Mouse (Mus musculus): ENCODE measurements at regions not wholly inside any gene's neighbourhood (a gene's known extent, or its start where the extent isn't known, plus 50 kb on each side); places are given as distances from the start of the nearest gene placed in this dataset.

DNA sequence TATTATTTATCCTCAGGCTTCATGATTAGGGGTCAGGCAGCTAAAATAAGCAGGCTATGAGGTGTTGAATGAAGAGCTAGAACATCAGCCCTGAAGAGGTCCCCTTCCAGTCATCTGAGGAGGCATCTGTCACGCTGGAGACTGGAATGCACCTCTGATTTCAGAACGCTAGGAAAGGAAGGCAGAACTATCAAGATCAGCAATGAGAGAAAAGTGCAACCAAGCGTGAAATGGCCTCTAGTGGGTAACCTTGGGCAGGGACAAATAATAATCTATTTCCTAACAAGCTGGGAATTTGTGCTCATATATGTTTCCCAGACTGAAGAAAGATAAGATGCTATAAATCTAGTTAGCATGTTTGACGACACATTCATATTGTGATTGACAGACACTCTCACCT lies 1034.0 kb upstream of the Slc10a2 start:
- Histone ChIP-seq H3K27me3 (ENCODE audit: insufficient read depth, low read length) (no peaks in the 10 kb centered on the region), H3K4me3 (replicated peaks; ENCODE audit: low read depth, low read length) (no peak overlapping the region), H3K4me2 (ENCODE audit: low read length) (no peak overlapping the region), H3K9ac (ENCODE audit: low read depth, low read length) (no peak overlapping the region), H3K9me3 (replicated peaks; ENCODE audit: low read length) (no peaks in the 10 kb centered on the region), H3K36me3 (ENCODE audit: insufficient read depth, low read length) (no peaks in the 10 kb centered on the region), H3K27ac (no peak overlapping the region), H3K4me1 (replicated peaks; ENCODE audit: insufficient read depth, low read length) (no peaks in the 10 kb centered on the region)
- DNase-seq (ENCODE audit: low spot score): no peak
- 22% methylated on average over 4 of the region's 4 CpGs for WGBS
- ATAC-seq (replicated peaks; ENCODE audit: low FRiP score, low read depth): no peak
- TF ChIP-seq CTCF (IDR thresholded peaks at IDR 0.05; ENCODE audit: low read depth): no peak

- no peak overlapping the region for H3K9ac ChIP-seq (ENCODE audit: low read depth, low read length)
- H3K4me1 ChIP-seq (replicated peaks; ENCODE audit: insufficient read depth, low read length): no peaks in the 10 kb centered on the region
- no peak overlapping the region for H3K27ac ChIP-seq
- H3K27me3 ChIP-seq (ENCODE audit: insufficient read depth, low read length): no peaks in the 10 kb centered on the region
- H3K36me3 ChIP-seq (ENCODE audit: insufficient read depth, low read length): no peaks in the 10 kb centered on the region
- DNase-seq (ENCODE audit: low spot score) (no peak), ATAC-seq (replicated peaks; ENCODE audit: low FRiP score, low read depth) (no peak)
- H3K9me3 ChIP-seq (replicated peaks; ENCODE audit: low read length): no peaks in the 10 kb centered on the region
- no peak overlapping the region for H3K4me3 ChIP-seq (replicated peaks; ENCODE audit: low read depth, low read length)
- 62% methylated on average over 3 of the region's 3 CpGs for WGBS
- TF ChIP-seq CTCF (IDR thresholded peaks at IDR 0.05; ENCODE audit: low read depth): no peak
- H3K4me2 ChIP-seq (ENCODE audit: low read length): no peak overlapping the region
These were observed 1027.1 kb upstream of the Slc10a2 start for GRCm38 (mm10) chr8:6132243-6132751.

DNA sequence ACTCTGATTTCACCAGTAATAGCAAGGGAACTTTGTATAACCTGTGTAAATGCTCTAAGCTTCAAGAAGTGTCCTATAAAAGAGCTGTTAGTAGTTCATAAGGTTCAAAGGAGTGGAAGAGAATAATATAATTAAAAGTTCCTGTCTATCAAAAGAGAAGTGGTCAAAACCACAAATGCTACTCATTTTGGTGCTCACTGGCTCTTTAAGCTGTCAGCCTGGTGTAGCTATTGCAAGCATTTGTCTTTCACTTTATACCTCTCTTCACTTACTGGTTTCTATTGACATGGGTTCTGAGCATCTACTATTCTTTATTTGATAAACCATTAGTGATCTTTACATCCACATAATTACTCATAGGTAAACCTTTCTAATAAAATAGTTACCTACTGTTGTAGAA lies 1020.1 kb upstream of the Slc10a2 start:
- H3K4me1 ChIP-seq (replicated peaks; ENCODE audit: insufficient read depth, low read length): no peaks in the 10 kb centered on the region
- no peak overlapping the region for H3K4me3 ChIP-seq (replicated peaks; ENCODE audit: low read depth, low read length)
- H3K9ac ChIP-seq (ENCODE audit: low read depth, low read length): no peak overlapping the region
- H3K27me3 ChIP-seq (ENCODE audit: insufficient read depth, low read length): no peaks in the 10 kb centered on the region
- ATAC-seq (replicated peaks; ENCODE audit: low FRiP score, low read depth) (no peak), DNase-seq (ENCODE audit: low spot score) (no peak)
- H3K9me3 ChIP-seq (replicated peaks; ENCODE audit: low read length): no peaks in the 10 kb centered on the region
- TF ChIP-seq CTCF (IDR thresholded peaks at IDR 0.05; ENCODE audit: low read depth): no peak
- no peak overlapping the region for H3K27ac ChIP-seq
- H3K4me2 ChIP-seq (ENCODE audit: low read length): no peak overlapping the region
- H3K36me3 ChIP-seq (ENCODE audit: insufficient read depth, low read length): no peaks in the 10 kb centered on the region

GRCm38 (mm10) chr8:6119506-6119905 lies 1014.4 kb upstream of the Slc10a2 start:
- H3K27ac ChIP-seq: no peak overlapping the region
- ATAC-seq (replicated peaks; ENCODE audit: low FRiP score, low read depth): no peak
- H3K9ac ChIP-seq (ENCODE audit: low read depth, low read length): no peak overlapping the region
- no peak overlapping the region for H3K4me2 ChIP-seq (ENCODE audit: low read length)
- no peaks in the 10 kb centered on the region for H3K36me3 ChIP-seq (ENCODE audit: insufficient read depth, low read length)
- no peak overlapping the region for H3K4me3 ChIP-seq (replicated peaks; ENCODE audit: low read depth, low read length)
- DNase-seq (ENCODE audit: low spot score): no peak
- H3K4me1 ChIP-seq (replicated peaks; ENCODE audit: insufficient read depth, low read length): no peaks in the 10 kb centered on the region
- H3K27me3 ChIP-seq (ENCODE audit: insufficient read depth, low read length): no peaks in the 10 kb centered on the region
- H3K9me3 ChIP-seq (replicated peaks; ENCODE audit: low read length): no peaks in the 10 kb centered on the region
- TF ChIP-seq CTCF (IDR thresholded peaks at IDR 0.05; ENCODE audit: low read depth): no peak

DNA sequence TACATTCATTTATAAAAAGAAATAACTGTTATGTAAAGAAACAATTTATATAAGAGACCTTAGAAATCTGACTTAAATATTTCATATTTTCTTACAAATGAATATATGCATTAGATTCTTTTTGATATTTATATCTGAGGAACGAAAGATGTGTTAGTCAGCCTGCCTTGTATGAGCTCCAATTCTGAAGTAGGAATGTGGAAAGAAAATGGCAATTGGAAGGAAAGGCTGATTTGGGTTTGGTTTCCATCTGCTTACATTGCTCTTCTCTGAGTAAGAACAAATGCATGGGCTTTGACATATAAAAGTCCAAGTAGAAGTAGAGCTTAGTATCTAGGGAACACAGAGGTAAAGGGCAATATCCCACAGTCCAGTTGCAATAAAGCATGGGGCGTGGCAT lies 1006.2 kb upstream of the Slc10a2 start:
- 79% methylated on average over 2 of the region's 2 CpGs for WGBS
- no peak overlapping the region for H3K4me2 ChIP-seq (ENCODE audit: low read length)

DNA sequence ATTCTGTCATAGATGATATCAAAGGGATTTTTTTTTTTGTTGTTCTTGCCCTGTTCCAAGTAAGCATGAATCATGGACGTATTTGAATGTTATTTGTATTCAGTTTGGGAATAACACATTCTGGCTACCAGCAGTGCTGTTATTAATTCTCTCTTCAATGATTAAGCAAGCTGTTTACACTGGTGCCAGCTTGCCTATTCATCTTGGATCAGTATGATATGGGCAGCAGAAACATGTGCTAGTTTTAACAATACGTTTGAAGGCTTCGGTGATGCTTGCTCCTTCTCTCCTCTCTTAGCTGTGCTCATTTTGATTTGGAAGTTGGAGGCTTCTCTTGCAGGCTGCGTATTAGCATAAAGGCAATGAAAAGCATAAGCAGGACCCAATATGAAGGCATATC lies 984.9 kb upstream of the Slc10a2 start:
- Histone ChIP-seq H3K9me3 (replicated peaks; ENCODE audit: low read length) (no peaks in the 10 kb centered on the region), H3K27ac (no peak overlapping the region), H3K27me3 (ENCODE audit: insufficient read depth, low read length) (no peaks in the 10 kb centered on the region), H3K9ac (ENCODE audit: low read depth, low read length) (no peak overlapping the region), H3K4me3 (replicated peaks; ENCODE audit: low read depth, low read length) (no peak overlapping the region), H3K4me2 (ENCODE audit: low read length) (no peak overlapping the region), H3K4me1 (replicated peaks; ENCODE audit: insufficient read depth, low read length) (no peaks in the 10 kb centered on the region), H3K36me3 (ENCODE audit: insufficient read depth, low read length) (no peaks in the 10 kb centered on the region)
- 88% methylated on average over 4 of the region's 4 CpGs for WGBS
- no peak for DNase-seq (ENCODE audit: low spot score)
- no peak for TF ChIP-seq CTCF (IDR thresholded peaks at IDR 0.05; ENCODE audit: low read depth)
- ATAC-seq (replicated peaks; ENCODE audit: low FRiP score, low read depth): no peak

More for the DNA sequence above, 1006.2 kb upstream of the Slc10a2 start:
- no peak for TF ChIP-seq CTCF (IDR thresholded peaks at IDR 0.05; ENCODE audit: low read depth)
- Histone ChIP-seq H3K4me1 (replicated peaks; ENCODE audit: insufficient read depth, low read length) (no peaks in the 10 kb centered on the region), H3K4me3 (replicated peaks; ENCODE audit: low read depth, low read length) (no peak overlapping the region), H3K9me3 (replicated peaks; ENCODE audit: low read length) (no peaks in the 10 kb centered on the region), H3K27me3 (ENCODE audit: insufficient read depth, low read length) (no peaks in the 10 kb centered on the region), H3K9ac (ENCODE audit: low read depth, low read length) (no peak overlapping the region), H3K36me3 (ENCODE audit: insufficient read depth, low read length) (no peaks in the 10 kb centered on the region), H3K27ac (no peak overlapping the region)
- DNase-seq (ENCODE audit: low spot score) (no peak), ATAC-seq (replicated peaks; ENCODE audit: low FRiP score, low read depth) (no peak)

GRCm38 (mm10) chr8:6043939-6044577 lies 938.9 kb upstream of the Slc10a2 start:
- WGBS: 17% methylated on average over 5 of the region's 5 CpGs
- Histone ChIP-seq H3K4me1 (replicated peaks; ENCODE audit: insufficient read depth, low read length) (no peaks in the 10 kb centered on the region), H3K36me3 (ENCODE audit: insufficient read depth, low read length) (no peaks in the 10 kb centered on the region), H3K27ac (no peak overlapping the region), H3K27me3 (ENCODE audit: insufficient read depth, low read length) (no peaks in the 10 kb centered on the region), H3K9me3 (replicated peaks; ENCODE audit: low read length) (no peaks in the 10 kb centered on the region), H3K4me3 (replicated peaks; ENCODE audit: low read depth, low read length) (no peak overlapping the region), H3K4me2 (ENCODE audit: low read length) (no peak overlapping the region), H3K9ac (ENCODE audit: low read depth, low read length) (no peak overlapping the region)
- TF ChIP-seq CTCF (IDR thresholded peaks at IDR 0.05; ENCODE audit: low read depth): peak; percentile 57
- peak; percentile 64 for DNase-seq (ENCODE audit: low spot score)
- no peak for ATAC-seq (replicated peaks; ENCODE audit: low FRiP score, low read depth)
